Mouse (Mus musculus) liver, adult 2 months (tissue): ENCODE results near the gene Slc2a13.

Experiments used
- CTCF ChIP-seq: fragments of 200-500 bp; IDR thresholded peaks from 2 replicates; pipeline ENCODE4 v1.5.1; 2011; ENCODE audit warnings: low read depth, low read length, control low read depth
- POLR2A ChIP-seq: fragments of 200-500 bp; IDR thresholded peaks from 2 replicates; pipeline ENCODE4 v1.6.1; 2011; ENCODE audit warnings: low read length, control low read depth; ENCODE audit not compliant: insufficient read depth; ENCODE audit errors: extremely low read depth

DNA sequence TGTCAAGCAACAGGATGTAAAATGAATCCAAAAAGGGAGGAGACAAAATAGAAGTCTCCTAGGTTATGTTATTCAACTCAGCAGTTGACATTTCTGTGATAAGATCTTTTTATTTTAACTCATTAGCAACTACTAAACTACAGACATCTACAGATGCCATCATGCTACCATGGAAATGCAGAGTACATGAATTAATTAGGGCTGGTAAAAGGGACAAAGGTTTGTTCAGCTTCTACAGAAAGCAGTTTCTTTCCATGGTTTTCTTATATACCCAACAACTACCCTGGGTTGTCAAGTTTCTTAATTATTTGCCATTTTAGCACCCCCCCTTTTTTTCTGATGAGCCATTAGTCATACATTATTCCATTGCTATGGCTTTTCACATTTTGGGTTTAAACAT lies 34.6 kb downstream of the Slc2a13 start:
- TF ChIP-seq CTCF (no peak), POLR2A (no peak)
